Mouse (Mus musculus) heart, adult 2 months (tissue): ENCODE results near the gene Pctp.
A peak's percentile ranks its signal among the peaks of the same experiment; 100 is the strongest.

Source experiments
- CTCF ChIP-seq: fragments of 200-600 bp; IDR thresholded peaks from 2 replicates; pipeline ENCODE4 v1.8.1; 2022; ENCODE audit warnings: antibody characterized with exemption, mild to moderate bottlenecking, moderate library complexity
- EP300 ChIP-seq: fragments of 200-500 bp; IDR thresholded peaks from 2 replicates; pipeline ENCODE4 v1.6.1; 2011; ENCODE audit warnings: low read depth, low read length, control low read depth; ENCODE audit not compliant: insufficient read depth
- POLR2A ChIP-seq: fragments of 200-500 bp; IDR thresholded peaks from 2 replicates; pipeline ENCODE4 v1.6.1; 2011; ENCODE audit warnings: mild to moderate bottlenecking, low read depth, low read length, control low read depth; ENCODE audit not compliant: insufficient read depth

GRCm38 (mm10) chr11:90029354-90029753, 26.7 kb upstream of the Pctp start:
- TF ChIP-seq CTCF (no peak), EP300 (0 out of 2 replicates have a peak, but pooled peaks have one; percentile 22), POLR2A (no peak)
